Mouse (Mus musculus) ovary, postnatal 10 days (tissue): ENCODE measurements around the gene Ldlrap1.

Experiments used
- DNase-seq: peaks from one replicate; pipeline ENCODE4 v3.0.0; 2022; ENCODE audit warnings: low spot score

Ldlrap1 gene

DNA sequence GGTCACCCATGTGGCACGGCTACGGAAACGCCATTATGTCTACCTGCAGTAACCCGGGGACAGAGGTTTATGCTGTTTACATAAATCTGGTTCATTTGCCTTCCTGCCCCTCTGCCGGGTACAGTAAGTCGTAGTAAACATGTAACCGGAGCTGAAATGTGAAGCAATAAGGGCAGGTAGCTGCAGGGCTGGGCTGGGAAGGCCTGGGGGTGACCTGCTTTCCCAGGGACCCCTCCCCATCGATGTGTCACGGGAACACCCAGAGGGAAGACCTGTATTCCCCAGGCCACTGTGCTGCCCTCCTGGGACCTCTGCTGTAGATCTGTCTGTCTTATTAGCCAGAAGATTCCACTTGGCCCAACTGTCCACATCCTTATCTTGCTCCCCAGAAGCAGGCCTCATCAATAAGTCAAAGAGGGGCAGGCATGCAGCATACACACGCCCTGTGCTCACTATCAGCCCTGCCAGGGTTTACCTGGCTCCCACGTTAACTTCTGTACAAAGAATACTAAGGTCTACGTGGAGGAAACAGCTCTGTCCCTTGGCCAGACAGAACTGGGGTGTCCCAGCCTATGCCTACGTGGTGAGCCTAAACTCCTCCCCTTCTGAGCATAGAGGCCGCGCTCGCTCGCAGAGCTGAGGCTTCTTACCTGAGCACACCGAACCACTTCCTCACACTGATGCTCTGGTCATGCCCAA, 16.0 kb downstream of the Ldlrap1 start:
- DNase-seq, result no peak

DNA sequence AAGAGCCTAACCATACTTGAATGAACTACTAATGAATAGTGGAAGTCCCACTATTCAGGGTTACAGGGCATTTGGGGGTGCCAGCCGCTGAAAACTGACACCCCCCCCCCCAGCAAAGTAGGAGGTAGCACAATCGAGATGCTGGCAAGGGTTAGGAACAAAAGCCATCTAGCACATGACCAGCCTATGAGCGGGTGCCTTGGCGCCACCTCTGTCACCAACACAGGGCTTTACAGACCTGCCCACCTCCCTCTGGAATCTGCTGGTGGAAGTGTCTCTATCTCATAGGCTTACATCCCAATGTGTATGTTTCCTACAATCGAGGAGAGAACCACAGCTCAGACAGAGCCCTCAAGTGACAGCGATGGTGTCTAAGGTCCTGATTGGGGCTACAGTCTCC, 17.0 kb downstream of the Ldlrap1 start:
- no peak for DNase-seq

DNA sequence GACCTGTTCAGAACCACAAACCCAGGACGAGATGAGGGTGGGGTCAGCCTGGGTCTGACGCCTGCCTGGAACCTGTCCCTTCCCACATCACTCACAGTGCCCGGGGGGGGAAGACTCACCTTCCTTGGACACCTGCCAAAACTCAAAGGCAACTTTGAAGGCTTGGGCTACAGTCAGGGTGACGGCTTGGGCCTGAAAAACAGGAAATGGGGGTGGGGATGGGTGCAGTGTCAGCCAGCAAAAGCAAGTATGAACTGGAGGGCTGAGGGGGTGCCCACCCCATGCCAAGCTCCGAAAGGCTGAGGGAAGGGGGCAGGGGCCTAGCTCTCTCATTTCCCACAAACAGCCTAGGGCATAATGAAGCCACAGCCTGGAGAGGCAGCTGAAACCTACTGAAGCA, 17.6 kb downstream of the Ldlrap1 start:
- no peak for DNase-seq

DNA sequence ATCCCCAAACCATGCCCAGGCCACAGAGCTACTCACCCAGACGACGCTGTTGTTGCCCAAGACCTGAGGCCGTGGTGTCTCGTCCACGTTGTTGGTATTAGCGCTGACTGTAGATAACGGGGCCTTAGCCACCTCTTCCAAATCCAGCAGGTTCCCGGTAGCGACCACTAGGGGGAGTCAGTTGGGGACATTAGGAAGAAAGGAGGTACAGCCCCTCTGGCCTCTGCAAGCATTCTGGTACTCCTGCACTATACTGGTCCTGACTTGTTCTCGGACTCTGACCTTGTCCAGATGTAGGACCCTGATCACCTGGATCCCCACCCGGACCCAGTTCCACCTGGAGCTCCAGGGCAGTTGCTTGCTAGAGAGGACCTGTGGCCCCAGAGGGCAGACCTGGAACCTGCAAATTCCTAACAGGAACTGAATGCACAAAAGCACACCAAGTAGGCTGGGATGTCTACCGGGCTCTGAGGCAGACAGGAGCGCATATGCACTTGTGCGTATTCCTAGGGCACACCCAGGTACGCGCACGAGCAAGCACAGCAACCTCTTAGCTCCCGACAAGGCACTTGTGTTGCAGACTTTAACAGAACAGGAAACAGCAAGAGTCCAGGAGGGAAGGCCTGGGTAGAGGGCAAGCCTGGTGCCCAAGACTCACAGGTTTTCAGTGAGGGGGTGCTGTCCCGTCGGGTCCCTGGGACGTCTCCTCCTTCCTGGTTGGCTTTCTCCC, 18.4 kb downstream of the Ldlrap1 start:
- no peak for DNase-seq

DNA sequence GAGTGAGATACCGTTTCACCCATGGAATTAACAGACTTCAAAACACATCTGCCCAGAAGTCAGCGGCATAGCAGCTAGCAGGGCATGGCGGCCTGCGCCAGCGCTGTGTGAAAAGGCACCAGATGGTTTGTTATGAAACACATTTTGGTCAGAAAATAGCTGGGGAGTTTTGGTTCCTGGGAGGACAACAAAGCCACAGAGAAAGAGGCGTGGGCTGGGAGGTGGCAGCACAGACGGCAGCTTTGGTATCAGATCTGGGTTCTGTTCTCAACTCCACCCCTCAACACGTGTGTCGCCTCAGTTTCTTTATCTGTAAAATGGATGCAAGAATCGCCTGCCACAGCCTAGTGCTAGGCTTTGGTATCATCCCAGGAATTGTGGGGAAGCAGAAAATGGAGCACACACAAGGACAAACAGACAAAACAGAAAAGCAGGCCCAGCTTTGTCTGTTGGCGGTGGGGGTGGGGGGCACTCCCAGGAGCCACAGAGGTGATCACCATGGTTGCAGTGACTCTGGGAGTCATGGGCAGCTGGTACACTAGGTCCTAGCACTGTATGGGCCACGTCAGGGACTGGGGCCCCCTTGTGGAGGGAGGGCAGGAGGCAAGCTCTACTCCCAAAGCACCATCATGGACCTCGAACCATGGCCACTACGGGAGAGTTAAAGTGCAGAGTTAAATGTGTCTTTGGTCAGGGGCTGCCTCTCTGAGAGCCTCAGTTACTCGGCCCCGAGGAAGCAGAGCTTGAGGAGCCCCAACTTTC, 21.7 kb downstream of the Ldlrap1 start:
- no peak for DNase-seq

DNA sequence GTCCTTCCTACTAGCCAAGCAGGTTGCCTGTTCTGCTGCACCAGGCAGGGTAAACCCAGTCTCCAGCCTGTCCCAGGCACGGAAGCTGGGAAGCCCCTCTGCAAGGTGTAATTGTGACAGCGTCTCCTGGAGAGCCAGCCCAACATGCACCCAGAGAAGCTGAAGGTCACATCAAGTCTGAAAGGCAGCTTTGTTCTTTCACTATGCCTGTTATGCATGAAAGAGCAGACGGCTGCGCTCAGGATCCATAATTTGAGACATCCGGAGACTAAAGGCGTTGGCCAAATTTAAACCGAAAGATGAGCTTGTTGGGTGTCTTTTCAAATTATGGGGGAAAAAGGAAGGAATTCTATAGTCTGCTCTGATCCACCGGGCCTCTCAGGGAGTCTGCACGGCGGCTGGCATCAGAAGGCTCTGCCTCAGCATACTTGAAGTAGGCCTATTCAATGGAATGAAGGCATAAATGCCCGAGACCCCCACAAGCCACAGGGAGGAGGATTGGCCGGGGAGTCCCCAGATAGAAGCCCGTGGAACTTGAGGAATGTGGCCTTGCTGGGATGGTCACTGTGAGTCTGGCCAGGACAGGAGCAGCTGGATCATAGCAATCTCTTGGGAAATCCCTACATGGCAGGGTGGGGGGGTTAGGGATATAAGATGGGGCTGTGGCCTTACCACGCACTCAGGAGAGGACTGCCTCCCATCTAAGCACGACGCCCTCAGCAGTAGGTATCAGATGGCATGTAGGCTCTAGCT, 23.8 kb downstream of the Ldlrap1 start:
- no peak for DNase-seq

DNA sequence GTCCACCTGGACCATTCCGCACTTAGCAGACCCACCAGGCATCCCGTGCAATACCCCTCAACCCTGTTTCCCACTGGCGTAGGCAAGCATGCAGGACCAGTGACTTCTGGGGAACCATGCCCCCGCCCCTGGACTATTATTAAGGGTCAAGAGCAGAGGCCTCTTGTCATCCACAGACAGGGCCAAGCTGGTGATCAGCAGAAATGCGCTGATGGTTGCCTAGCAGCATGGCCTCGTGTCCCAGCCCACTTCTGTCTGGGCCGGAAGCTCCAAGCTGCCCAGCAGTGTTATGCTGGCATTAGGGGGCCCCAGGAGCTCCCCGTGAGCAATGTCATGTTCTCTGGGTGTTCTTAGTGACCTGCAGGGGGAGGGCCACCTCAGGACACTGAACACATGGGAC, 25.9 kb downstream of the Ldlrap1 start:
- DNase-seq, result no peak

DNA sequence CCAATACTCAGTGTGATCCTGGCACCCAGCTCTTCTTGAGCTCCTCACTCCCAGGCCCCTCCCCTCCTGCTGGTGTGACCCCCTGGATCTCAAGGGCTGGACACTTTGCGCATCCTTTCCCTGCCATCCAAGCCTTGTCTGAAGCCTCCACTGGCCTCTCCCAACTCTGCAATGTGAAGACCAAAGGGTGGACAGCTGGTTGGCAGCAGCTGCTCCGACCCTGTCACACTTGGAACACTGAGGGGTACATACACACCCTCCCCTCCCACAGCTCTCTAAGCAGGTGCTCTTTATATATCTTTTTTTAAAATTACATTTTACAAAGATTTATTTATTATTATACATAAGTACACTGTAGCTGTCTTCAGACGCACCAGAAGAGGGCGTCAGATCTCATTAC, 27.6 kb downstream of the Ldlrap1 start:
- no peak for DNase-seq

DNA sequence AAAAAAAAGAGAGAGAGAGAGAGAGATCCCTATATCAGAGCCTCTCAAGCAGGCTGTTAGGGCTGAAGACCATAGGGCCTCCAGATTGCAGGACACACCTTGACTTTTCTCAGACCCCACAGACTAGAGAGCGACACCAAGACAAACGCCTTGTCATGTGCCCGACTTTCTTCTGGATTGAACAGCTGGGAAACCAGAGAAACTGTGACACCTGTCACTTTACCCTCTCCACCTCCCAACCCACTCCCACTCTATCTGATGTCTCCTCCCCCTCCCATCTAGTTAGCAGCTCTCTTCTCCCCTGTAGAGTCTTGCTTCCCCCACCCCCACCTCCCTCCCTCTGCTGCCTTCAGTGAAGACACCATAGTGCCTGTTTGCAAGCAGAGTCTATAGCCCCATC, 28.3 kb downstream of the Ldlrap1 start:
- no peak for DNase-seq

DNA sequence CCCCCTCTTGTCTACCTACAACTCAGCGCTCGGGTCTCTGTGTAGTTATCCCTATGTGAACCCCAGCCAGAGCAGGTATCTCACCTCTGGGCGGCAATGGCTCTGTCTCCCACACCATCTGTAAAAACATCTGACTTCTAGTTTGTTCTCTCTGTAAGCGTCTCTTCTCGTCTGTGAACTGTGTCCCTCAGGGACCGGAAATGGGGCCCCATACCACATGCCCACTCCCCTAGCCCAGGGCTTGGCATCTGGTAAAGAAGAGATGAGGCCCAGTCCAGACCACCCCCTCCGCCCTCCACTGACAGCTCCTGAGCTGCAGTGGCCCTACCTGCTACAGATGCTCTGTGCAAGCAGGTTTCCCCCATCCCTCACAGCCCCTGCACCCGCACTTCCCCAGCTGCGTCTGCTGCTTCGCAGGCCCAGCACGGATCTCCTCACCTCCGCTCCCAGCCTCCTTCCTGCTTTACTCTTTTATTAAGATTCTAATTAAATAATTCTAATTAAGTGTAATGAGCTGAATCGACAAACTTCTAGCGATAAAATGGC, 30.4 kb downstream of the Ldlrap1 start:
- DNase-seq, result no peak

DNA sequence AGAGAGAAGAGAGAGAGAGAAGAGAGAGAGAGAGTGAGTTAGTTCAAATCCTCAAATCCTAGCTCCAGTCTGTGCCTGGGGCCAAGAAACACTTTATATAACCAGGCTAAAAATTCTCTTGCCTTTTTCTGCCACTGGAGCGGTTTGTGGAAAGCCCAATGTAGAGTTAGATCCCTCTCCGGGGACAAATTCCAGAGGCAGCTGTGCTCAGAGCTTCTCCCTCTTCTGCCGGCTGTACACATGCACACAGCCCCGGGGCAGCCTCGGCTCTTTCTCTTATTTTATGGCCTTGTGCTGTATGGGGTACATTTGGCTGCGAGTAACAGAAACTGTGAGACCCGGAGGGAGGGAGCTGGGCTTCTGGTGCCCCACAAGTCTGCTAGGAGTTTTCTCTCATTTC, 31.7 kb downstream of the Ldlrap1 start:
- DNase-seq, result no peak

DNA sequence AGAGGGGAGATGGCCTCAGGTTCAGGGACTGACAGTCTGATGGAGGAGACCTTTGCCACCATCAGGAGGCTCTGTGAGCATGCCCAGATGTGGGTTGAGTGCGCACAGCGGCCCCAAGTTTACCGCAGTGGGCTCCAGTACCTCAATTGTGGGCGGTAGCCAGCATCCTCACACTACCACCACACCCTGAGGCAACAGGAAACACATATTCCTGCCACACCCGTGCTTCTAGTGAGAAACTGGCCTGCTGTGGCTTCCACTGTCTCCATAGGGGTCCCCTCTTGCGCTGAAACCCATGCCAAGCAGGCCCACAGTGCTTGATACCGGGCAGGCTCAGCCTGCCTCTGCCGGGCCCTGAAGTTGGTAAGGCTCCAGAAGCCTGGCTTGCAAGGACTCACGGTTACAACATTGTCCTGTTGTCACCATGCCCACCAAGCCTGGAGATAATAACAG, 33.2 kb downstream of the Ldlrap1 start:
- DNase-seq, result no peak

DNA sequence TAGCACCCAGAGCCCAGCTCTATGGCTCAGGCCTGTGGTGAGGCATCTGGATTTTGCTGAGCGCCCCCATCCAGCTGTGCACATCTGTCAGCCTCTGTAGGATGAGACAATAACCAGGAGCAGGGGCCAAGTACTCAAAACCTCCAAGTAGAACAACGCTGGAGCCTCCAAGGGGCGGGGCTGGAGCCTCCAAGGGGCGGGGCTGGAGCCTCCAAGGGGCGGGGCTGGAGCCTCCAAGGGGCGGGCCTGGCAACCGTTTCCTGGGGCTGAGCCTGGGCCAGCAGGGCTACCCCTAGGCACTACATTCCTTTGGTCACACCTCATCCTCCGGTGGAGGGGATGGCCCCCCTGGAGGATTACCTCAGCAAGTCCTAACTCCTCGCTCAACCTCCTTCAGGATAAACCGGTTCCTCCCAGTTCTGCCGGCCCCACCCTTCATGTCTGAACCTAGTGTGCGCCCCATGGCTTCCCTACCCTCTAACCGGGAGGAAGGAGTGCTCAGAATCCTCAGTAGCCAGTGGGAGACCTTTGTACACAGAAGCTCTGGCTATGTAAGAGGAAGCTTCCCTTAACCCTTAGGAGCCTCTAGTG, 33.7 kb downstream of the Ldlrap1 start:
- DNase-seq, result peak; percentile 35

DNA sequence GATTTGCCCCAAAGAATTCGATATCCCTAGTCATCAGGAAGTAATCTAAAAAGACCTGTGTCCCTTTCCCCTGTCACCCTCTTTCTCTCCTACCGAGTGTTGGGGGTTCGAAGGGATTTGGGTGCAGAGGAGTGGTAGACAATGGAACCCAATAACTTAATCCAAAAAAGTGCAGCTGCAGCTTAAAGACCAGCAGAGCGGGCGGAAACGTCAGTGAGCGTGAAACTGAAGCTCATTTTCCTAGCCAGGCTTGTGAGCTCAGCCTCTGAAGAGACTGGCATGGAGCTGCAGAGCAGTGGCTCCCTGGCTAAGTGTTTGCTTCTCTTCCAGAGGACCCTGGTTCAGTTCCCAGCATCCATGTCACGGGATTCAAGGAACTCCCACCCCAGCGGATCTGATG, 34.5 kb downstream of the Ldlrap1 start:
- no peak for DNase-seq

DNA sequence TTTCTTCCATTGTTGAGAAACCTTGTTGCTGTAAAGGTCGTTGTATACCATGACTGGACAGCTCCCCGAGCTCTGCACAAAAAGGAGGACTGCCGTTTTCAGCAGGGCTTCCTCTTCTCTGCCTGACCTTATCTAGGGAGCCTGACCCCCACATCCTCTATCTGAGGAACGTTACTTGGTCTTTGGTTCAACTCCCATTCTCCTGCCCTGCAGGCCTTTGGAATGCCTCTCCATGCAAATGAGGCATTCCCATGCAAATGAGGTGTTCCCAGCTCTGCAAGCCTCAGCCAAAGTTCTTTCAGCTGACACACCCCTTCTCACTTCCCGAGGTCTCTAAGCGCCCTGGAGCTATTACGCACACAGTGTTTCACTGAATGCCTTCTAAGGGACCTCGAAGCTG, 37.7 kb downstream of the Ldlrap1 start:
- DNase-seq, result no peak

DNA sequence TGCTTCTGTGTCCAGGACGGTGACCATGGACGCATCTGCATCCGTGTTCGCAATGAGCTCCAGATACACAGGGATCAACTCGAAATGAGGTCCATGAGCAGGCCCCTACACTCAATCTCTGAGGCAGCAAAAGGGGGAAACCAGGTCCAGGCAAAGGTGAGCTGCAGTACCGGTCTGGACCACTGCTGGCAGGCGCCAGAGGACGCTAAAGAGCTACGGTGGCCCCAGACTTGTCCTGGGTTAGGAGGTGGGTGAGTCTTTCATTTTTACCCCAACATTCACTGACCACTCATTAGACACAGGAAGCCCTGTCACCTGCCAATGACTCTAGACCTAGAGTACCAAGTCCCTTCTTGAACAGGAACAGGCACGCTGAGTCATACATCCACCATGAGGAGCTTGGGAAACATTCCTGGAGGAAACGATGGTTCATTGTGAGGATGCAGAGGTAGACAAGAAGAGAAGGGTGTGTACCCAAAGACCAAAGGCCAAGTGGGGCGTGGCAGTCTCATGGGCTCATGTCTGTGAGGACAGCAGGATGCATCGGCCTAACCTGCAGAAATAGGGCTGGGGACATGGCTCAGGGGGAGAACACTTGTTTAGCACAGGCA, 42.0 kb downstream of the Ldlrap1 start:
- no peak for DNase-seq

DNA sequence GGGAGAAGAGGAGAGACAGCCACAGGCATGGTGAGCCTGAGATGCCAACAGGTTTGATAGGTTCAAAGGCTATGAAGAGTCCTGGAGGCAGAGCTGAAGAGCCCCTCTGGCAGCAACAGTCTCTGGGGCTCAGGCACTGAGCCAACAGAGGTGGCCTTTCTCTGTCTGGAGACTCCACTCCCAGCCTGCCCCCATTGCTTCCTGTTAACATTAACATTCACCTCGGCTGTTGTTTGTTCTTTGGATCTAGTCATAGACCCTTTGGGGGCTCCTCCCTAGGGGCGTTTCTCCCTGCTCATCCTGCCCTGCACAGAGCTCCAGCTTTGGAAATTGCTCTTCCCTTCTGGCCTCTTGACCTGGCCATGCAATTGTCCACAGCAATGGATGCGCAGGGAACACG, 42.9 kb downstream of the Ldlrap1 start:
- DNase-seq, result no peak

DNA sequence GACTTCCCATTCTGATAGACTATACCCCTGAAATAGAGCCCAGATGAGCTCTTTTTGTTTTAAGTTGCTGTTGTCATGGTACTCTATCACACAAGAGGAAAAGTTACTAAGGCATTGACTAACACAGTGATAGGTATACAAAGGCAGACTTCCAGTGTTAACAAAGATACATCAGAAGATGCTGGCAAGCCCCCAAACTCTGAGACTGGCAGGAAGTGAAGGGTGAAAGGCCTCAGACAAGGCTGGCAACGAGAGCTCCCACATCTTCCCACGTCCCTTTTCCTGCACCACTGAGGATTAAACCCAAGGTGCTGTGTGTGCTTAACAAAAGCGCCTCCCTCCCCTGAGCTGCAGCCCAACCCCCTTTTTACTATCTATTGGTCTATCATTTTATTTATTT, 44.6 kb downstream of the Ldlrap1 start:
- DNase-seq, result no peak

DNA sequence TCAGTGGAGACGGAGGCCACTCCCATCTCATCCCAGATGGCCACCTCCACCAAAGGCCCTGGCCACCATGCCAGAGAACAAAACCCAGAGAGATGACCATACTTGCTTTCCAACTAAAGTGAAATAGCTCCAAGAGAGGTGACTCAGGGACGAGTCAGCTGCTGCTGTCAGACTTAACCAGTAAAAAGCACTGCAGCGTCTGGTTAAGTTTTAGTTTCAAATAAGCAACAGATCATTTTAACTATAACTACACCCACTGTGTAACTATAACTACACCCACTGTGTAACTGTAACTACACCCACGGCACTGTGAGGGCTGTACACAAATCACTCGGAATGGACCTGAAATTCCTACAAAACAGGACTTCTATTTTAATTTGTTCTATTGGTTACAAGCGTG, 46.7 kb downstream of the Ldlrap1 start:
- no peak for DNase-seq

DNA sequence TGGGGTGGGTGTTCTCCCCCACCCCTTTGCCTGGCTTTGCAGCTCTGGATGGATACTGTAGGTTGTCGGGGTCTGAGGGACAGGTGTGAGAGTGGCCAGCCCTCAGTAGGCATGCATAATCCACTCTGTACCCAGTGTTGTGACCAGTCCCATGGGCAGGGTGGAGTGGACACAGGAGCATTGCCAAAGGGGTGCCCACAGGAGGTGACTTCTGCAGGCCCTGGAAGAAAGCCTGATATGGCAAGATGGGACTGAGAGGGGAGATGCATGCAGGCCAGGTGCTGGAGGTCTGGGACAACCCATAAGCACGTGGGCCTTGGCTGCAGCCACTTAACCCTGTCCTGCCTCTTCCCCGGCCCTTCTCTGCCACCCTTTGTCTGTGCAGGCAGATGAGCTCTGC, 47.5 kb downstream of the Ldlrap1 start:
- DNase-seq, result no peak

DNA sequence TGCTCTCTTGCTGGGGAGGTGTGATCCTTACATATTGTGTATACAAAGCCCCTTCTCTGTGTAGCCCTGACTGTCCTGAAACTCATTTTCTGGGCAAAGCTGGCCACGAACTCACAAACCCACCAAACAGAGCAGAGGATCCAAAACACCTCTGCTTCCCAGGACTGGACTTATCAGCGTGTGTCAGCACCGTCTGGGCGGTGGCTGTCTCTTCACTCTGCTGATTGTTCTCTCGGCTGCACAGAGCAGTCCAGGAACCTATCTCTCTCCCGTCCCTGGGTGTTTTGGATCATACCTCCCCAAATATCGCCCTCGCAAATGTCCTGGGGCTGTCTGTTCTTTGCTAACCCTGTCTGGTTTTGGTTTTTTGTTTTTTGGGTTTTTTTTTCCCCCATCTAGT, 48.3 kb downstream of the Ldlrap1 start:
- DNase-seq, result no peak
